Mouse (Mus musculus) lung, postnatal 10 days (tissue): ENCODE measurements around the gene Map10.

ENCODE experiments used
- DNase-seq: peaks from one replicate; pipeline ENCODE4 v3.0.0; 2021

The Map10 gene

GRCm38 (mm10) chr8:125669700-125670195 is at the start of gene Map10:
Map10 (plus strand) TSS chr8:125669818.
- peak; percentile 91 for DNase-seq

- DNase-seq, result no peak
These were observed 49.3 kb upstream of the Map10 start for GRCm38 (mm10) chr8:125620301-125620700.

- DNase-seq, result no peak
These were observed 45.3 kb upstream of the Map10 start for GRCm38 (mm10) chr8:125624287-125624686.

GRCm38 (mm10) chr8:125626381-125626780 is 43.2 kb upstream of the Map10 start:
- no peak for DNase-seq

- no peak for DNase-seq
These were observed 40.8 kb upstream of the Map10 start for GRCm38 (mm10) chr8:125628834-125629233.

DNA sequence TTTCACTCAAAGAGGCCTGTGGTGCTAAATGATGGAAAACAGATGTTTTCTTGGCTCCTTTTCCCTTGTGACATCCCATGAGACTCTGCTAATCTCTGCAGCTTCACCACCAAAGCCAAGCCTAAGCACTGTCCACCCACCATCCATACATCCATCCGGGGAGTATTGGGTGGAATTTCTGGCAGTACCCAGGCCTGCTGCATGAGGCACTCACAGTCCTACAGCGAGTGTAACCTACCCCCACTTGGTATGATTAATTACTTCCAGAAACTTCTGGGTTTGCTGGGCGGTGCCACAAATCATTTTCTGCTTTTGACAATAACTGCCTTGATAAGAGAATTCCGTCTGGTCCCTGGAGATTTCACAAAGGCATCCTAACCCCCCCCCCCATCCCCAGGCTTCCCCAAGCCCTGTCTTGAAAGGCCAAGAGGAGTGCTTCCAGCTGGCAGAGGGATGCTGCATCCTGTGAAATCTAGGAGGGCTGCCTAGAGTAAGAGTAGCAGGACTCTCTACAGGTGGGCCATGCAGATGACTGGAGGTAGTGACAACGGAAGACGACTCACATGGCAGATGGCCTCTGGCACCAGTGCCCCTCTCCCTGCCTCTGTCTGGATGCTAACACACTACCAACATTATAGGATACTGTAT is 31.1 kb upstream of the Map10 start:
- peak; percentile 44 for DNase-seq

DNA sequence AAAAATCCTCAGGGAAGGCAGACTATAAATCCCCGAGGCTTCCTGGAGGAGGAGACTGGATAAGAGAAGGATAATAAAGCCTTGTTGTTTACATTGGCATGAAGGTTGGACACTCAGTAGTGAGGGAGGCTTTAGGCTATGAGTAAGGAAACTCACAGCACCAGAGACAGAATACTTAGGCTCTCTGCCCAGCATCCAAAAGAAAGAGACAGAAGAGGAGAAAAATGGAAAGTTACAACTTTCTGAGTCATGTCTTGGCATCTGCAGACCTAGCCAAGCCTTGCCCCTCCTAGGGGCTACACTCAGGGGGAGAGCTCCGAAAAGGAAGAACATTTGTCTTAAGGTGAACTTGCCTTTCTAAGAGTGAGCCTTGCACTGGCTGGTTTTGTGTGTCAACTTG is 30.0 kb upstream of the Map10 start:
- DNase-seq, result no peak

- DNase-seq, result no peak
These were observed 28.9 kb upstream of the Map10 start for GRCm38 (mm10) chr8:125640766-125641165.

- DNase-seq, result peak; percentile 9
These were observed 27.8 kb upstream of the Map10 start for GRCm38 (mm10) chr8:125641808-125642207.

DNA sequence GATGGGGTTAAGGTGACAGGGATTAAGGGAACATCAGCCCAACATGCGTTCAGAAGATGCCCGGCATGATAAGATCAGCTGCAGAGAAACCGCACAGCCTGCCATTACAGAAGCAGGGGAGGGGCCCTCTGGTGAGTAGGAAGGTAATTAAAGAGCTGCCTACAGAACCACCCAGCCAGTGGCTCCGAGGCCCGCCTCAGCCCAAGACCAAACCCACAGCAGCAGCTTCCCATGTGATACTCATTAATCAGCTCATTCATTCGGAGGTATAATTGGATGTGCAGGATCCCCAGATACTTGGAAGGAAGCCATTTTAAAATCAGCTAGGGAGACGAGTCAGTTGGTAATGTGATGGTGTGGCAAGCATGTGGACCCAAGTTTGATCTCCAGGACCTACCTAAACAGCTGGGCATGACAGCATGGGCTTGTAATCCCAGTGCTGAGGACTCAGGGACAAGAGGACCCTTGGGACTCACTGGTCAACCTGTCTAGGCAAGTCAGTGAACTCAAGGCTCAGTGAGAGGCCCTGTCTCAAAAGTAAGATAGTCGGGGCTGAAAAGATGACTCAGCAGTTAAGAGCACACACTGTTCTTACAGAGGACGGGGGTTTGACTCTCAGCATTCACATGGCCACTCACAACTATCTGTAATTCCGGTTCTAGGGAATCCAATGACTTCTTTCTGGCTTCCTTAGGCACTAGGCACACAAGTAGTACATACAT is 23.7 kb upstream of the Map10 start:
- no peak for DNase-seq

DNA sequence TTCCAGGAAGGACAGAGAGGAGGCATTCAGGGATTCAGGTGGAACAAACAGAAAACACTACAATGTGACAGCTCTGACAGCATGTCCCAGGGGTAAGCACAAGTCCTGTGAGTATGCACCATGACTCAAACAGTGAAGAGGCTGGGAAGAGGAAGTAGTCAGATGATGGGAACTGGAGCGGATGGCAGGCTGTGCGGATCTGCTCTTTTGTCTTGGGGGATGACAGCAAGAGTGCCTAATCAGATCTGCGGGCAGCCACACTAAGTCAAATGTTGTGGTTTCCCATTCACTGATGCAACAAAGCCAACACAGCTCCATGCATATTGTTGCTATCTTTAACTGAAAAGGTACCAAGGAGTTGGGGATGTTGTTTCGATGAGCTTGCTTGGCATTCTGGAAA is 20.2 kb upstream of the Map10 start:
- no peak for DNase-seq

GRCm38 (mm10) chr8:125654821-125655220 is 14.8 kb upstream of the Map10 start:
- DNase-seq, result no peak

GRCm38 (mm10) chr8:125658508-125658907 is 11.1 kb upstream of the Map10 start:
- DNase-seq, result no peak

GRCm38 (mm10) chr8:125658926-125659325 is 10.7 kb upstream of the Map10 start:
- DNase-seq, result no peak

- DNase-seq, result peak; percentile 40
These were observed 9.2 kb upstream of the Map10 start for GRCm38 (mm10) chr8:125660397-125660796.

- no peak for DNase-seq
These were observed 7.5 kb upstream of the Map10 start for GRCm38 (mm10) chr8:125661958-125662668.

DNA sequence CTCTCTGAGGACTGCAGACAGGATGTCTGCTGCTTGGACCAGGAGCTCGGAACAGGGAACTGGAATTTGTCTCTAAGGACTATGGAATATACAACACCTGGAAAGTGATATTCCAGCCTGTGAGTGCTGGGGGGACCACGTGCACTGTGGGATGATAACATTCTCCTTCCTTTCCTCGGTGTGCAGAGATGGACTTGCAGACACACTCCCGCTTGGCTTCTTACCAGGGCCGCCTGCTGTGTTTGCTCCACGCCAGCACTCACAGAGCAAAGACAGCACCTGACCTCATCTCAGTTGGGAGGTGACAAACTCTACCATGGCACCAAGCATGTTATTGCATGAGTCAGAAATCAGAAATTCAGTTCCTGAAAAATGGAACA is 7.0 kb upstream of the Map10 start:
- DNase-seq, result no peak

GRCm38 (mm10) chr8:125665183-125665875 is 4.3 kb upstream of the Map10 start:
- DNase-seq, result no peak

GRCm38 (mm10) chr8:125665876-125666186 is 3.8 kb upstream of the Map10 start:
- DNase-seq, result no peak

DNA sequence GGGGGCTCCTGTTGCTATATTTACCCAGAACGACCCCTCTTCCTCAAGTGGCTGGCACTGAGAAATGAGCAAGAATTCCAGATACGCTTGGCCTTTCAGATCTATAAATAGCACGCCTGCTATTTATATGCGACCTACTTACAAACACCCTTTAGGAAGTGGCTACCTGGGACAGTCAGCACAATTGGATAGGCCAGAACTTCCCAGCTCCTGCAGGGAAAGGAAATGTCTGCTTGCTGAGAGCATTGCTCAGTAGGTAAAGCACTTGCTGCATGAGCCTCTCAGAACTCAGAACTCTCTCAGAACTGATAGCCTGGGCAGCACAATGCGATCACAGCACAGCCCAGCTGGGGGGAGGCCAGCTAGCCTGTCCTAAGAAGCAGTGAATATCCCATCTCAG is 3.4 kb upstream of the Map10 start:
- DNase-seq, result no peak

DNA sequence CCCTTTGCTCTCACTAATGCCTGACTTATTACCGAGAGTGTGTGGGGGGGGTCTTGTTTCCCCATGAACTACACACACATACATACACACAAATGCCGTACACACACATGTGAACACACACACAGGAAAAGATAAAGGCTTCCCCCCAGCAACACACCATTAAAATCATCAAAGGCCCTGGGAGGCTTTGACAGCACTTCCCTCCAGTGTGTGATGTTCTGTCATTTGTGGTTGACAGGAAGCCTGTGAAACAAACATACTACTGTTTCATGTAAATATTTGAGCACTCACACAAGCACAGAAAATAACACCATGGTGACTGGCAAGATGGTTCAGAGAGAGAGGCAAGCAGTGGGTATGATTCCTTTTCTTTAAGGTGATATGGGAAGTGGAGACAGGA is 2.4 kb upstream of the Map10 start:
- DNase-seq, result peak; percentile 44

GRCm38 (mm10) chr8:125669159-125669699 is 389 bp upstream of the Map10 start:
- no peak for DNase-seq

DNA sequence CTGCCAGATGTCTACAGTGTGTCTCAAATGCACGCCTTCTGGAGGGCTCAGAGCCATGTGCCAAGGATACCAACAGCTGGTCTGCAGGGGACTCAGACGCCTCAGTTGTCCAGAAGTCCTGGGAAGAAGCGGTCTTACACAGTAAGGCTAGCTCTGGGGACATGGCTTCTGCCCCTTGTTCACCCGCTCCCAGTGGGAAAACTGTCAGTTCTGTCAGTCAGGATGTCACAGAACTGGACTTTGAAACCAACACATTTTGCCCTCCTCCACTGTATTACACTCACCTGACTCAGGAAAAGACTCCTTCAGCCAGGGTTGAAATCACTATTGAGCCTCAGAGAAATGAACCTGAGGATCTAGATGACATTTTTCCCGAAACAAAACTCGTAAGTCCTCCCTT is 802 bp downstream of the Map10 start:
- no peak for DNase-seq
